ENCODE assay signal across 11 mouse cellular contexts in the genomic region with DNA sequence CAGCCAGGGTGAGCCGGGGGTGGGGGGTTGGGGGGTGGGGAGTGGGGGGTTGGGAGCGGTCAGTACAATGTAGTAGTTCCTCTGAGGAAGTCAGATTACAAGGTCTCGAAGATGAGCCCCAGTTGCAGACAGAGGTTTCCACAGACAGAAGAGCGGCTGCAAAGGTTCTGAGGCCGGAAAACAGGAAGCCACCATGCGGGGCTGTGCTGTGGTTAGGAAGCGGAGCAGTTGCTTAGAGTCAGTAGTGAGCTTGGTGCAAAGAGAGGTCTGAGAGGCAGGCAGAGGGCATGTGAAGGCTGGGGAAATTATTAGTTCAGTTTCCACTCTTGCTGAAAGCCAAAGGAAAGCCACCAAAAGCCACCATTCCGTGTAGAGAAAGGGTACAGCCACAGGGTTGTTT.
DNase-seq lines count a peak whose midpoint lies in the region; ATAC-seq and TF ChIP-seq lines count a peak whose summit lies in the region.
"Had no signal": no experiment of that assay in that cellular context is flagged by ENCODE, and none has a peak within 500 bp of the region (broad histone marks: within the 10 kb centered on the region; RNA-seq: fewer than 3 reads in every experiment).

No protein-coding gene starts in this region.

- TF ChIP-seq POLR2A in spleen, adult 2 months (IDR thresholded peaks at IDR 0.05; ENCODE audit: low read depth, low read length), result no peak

- no peaks in the 10 kb centered on the region for H3K9me3 ChIP-seq in forebrain, embryonic 15.5 days
- H3K9me3 ChIP-seq: heart, embryonic 10.5 days had no signal

- H3K9ac ChIP-seq in forebrain, embryonic 15.5 days (replicated peaks), result no peak overlapping the region

- H3K27ac ChIP-seq in spleen, adult 2 months (ENCODE audit: insufficient read depth, low read length), result no peak overlapping the region
- no peak overlapping the region for H3K27ac ChIP-seq in forebrain, embryonic 15.5 days (replicated peaks)
- H3K27ac ChIP-seq: heart, embryonic 10.5 days had no signal

- no peaks in the 10 kb centered on the region for H3K4me1 ChIP-seq in spleen, adult 2 months (ENCODE audit: control insufficient read depth, insufficient read depth, insufficient read length)
- no peaks in the 10 kb centered on the region for H3K4me1 ChIP-seq in forebrain, embryonic 15.5 days

- H3K36me3 ChIP-seq in spleen, adult 2 months (ENCODE audit: control insufficient read depth, insufficient read depth, low read length), result no peaks in the 10 kb centered on the region
- no peaks in the 10 kb centered on the region for H3K36me3 ChIP-seq in forebrain, embryonic 15.5 days
- H3K36me3 ChIP-seq: heart, embryonic 10.5 days had no signal

- TF ChIP-seq CTCF in spleen, adult 2 months (IDR thresholded peaks at IDR 0.05; ENCODE audit: extremely low read depth, insufficient read depth, insufficient read length, insufficient replicate concordance), result no peak

- H3K4me3 ChIP-seq in spleen, adult 2 months (ENCODE audit: extremely low read depth, insufficient read depth, insufficient read length), result no peak overlapping the region
- H3K4me3 ChIP-seq in forebrain, embryonic 15.5 days, result no peak overlapping the region
- H3K4me3 ChIP-seq: heart, embryonic 10.5 days had no signal

- peak; percentile 8 to 20 for DNase-seq in spleen, adult 2 months (ENCODE audit: low read depth in 1 of 2, low spot score in 2 of 2)
- no peak for DNase-seq in spleen, postnatal 14 days (ENCODE audit: low spot score in 2 of 2)
- peak; percentile 71 for DNase-seq in naive thymus-derived CD4-positive, alpha-beta T cell, adult 2 months (ENCODE audit: low read depth)
- no peak for DNase-seq in cerebellum, postnatal 25 days
- DNase-seq in left cerebral cortex, postnatal 36 days (ENCODE audit: low spot score in 2 of 2), result no peak
- no peak for DNase-seq in lung, adult 18-20 months
- DNase-seq: right cerebral cortex, adult 18-20 months had no signal

- H3K27me3 ChIP-seq in spleen, adult 2 months (ENCODE audit: control insufficient read depth, insufficient read depth, low read length), result no peaks in the 10 kb centered on the region
- H3K27me3 ChIP-seq in forebrain, embryonic 15.5 days, result no peaks in the 10 kb centered on the region

- intact Hi-C loops in left cerebral cortex, postnatal 36 days (cut with DNase I), result no loop called here

- peak; percentile 78 to 90 for ATAC-seq in hematopoietic stem cell, adult 5-6 weeks (replicated peaks in 1 of 2; ENCODE audit: insufficient read depth in 1 of 2, low FRiP score in 2 of 2, low TSS enrichment in 1 of 2, low read depth in 1 of 2, poor library complexity in 2 of 2, severe bottlenecking in 2 of 2)
- no peak for ATAC-seq in forebrain, embryonic 15.5 days (replicated peaks)
- ATAC-seq: intestine, embryonic 16.5 days had no signal

- no peak overlapping the region for H3K4me2 ChIP-seq in forebrain, embryonic 15.5 days (replicated peaks)

- WGBS in spleen, adult 2 months, result 9% methylated on average over 8 of the region's 8 CpGs
- 88% methylated on average over 8 of the region's 8 CpGs for WGBS in forebrain, embryonic 15.5 days

Comparison
In these comparisons a context has a peak if more than half of its experiments do, and no peak if none do; other contexts are left out.
1. DNase-seq: peak in spleen, adult 2 months (2 of 2) and naive thymus-derived CD4-positive, alpha-beta T cell, adult 2 months (single experiment); none in spleen, postnatal 14 days (0 of 2), cerebellum, postnatal 25 days (0 of 2), left cerebral cortex, postnatal 36 days (0 of 2) and lung, adult 18-20 months (0 of 2).